Mouse (Mus musculus): ENCODE results near the gene Txk.

Txk gene

DNA sequence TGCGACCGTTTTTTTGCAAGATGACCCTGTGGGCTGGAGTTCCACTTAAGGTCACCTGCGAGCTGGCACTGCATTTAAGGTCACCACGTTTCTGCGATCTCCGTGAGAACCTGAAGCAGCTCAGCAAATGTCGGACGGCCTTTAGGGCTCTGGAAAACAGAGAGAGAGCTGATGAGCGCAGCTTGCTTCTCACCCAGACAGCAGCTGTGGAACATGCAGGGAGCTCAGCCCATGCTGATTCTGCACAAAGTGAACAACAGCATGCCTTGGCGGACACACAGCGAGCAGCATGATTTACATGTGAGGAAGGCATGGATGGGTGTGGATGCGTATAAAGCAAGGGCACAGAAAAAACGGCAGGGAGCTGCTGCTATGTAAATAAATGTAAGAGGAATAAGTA is 56.1 kb downstream of the Txk start:
- CTCF ChIA-PET: no interaction called here

DNA sequence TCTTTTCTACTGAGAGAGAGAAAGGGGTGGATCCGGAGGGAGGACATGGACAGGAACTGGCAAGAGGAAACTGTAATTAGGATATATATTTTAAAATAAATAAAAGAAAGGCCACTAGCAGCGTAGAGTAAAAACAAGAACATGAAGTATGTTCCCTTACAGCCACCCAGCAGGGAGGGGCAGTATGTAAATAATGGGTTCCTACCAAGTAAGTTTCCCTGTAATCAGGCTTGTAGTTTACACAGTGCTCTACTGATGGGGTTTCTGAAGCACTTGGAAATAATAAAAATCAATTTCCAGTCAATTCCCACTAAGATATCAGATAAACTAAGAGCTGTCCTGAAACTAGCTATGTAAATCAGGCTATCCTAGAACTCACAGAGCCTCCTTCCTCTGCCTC is 57.9 kb downstream of the Txk start:
- CTCF ChIA-PET: interaction anchor here (0.5 kb wide), 1 partner anchor 442 kb away, joined by 4 read pairs; no protein-coding TSS in a partner anchor

- CTCF ChIA-PET: no interaction called here
These were observed 62.1 kb downstream of the Txk start for GRCm38 (mm10) chr5:72690516-72690915.

- CTCF ChIA-PET: no interaction called here
These were observed 63.0 kb downstream of the Txk start for GRCm38 (mm10) chr5:72689556-72689955.

GRCm38 (mm10) chr5:72681451-72681850 is 71.1 kb downstream of the Txk start:
- CTCF ChIA-PET: interaction anchor here (0.6 kb wide), 1 partner anchor 491 kb away, joined by 4 read pairs; no protein-coding TSS in a partner anchor

GRCm38 (mm10) chr5:72674994-72675542 is 77.5 kb downstream of the Txk start:
- CTCF ChIA-PET: no interaction called here

DNA sequence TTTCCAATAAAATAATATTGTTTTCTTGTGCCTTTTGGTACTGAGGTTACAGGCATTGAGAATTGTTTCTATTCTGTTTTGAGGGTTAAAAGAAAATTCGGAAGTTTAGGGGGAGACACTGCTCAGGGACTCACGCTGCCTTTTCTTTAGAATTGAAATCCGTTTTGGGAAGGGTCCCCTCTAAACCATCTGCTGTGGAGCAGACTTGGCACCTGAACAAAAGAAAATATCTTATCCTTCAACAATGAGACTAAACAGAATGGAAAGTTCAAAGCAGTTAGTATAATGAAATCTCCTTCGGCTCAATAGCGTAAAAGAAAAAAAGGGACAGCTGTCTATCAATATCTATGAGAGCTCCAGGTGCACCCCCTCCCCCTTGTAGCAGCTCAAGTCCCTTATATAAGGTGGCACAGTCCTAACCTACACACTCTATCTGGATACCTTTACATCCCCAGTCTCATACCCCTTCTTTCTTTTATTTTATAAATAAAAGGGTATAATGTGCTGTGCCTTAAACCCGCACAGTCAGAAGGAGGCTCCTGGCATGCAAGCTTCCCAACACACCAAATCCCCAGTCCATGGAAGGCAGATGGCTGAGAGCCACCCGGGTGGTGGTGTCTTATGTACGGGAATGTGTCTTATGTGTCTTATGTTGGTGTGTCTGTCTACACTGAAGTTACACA is 81.4 kb downstream of the Txk start:
- CTCF ChIA-PET: interaction anchor here (0.7 kb wide), 1 partner anchor 250 kb away, joined by 10 read pairs; no protein-coding TSS in a partner anchor

DNA sequence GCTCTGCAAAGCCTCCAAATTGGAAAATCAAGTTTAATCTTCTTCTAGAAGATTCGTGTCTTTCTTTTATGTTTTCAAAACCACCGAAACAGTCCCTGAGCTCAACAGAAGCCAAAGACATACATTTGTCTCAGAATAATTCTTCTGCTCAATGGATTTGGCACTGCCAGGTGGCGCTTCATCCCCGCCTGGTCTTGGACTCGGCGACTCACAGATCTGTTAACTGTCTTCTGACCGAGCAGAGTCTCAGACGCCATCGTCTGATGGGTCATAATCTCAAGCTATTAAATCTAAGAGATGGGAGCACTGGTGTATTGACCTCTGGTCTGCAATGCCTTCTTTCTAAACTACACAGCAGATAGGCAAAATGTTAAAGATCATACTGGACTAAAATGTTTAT is 84.2 kb downstream of the Txk start:
- CTCF ChIA-PET: interaction anchor here (0.7 kb wide), 1 partner anchor 329 kb away, joined by 5 read pairs; no protein-coding TSS in a partner anchor

GRCm38 (mm10) chr5:72666428-72666827 is 86.1 kb downstream of the Txk start:
- CTCF ChIA-PET: no interaction called here

DNA sequence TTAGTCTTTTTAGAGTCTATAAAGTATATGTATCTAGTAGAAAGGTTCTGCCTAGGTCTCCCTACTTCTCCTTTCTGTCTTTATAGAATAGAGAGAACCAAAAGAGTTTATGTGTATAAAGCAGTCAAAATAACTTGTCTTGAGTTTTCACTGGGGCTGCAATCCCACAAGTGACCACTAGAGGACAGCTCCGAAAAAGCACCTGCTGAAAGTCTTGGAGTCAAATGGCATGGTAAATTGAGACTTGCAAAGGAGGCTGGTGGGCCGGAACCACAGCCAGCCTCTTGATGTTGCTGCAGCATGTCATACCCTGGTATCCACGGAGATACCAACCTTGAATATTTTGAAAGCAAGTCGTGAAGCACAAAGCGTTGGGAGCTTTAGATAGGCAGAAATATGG is 87.3 kb downstream of the Txk start:
- CTCF ChIA-PET: no interaction called here

DNA sequence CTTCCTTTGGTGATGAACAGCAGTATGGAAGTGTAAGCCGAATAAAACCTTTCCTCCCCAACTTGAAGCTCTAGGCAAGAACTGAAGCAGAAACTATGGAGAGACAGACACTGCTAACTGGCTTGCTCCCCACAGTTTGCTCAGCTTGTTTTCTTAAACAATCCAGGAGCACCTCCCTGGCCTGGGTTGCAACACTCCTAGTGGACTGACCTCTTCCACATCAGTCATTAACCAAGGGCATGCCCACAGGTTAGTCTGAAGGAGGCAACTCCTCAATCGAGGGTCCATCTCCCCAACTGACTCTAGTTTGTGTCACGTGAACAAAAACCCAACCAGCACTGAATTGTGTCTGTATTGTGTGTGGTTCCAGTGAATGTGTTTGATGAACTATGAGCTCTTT is 87.7 kb downstream of the Txk start:
- CTCF ChIA-PET: interaction anchor here (0.5 kb wide), 1 partner anchor 216 kb away, joined by 3 read pairs; no protein-coding TSS in a partner anchor

- CTCF ChIA-PET: interaction anchor here (0.5 kb wide), 1 partner anchor 217 kb away, joined by 3 read pairs; no protein-coding TSS in a partner anchor
These were observed 88.5 kb downstream of the Txk start for GRCm38 (mm10) chr5:72664126-72664525.

DNA sequence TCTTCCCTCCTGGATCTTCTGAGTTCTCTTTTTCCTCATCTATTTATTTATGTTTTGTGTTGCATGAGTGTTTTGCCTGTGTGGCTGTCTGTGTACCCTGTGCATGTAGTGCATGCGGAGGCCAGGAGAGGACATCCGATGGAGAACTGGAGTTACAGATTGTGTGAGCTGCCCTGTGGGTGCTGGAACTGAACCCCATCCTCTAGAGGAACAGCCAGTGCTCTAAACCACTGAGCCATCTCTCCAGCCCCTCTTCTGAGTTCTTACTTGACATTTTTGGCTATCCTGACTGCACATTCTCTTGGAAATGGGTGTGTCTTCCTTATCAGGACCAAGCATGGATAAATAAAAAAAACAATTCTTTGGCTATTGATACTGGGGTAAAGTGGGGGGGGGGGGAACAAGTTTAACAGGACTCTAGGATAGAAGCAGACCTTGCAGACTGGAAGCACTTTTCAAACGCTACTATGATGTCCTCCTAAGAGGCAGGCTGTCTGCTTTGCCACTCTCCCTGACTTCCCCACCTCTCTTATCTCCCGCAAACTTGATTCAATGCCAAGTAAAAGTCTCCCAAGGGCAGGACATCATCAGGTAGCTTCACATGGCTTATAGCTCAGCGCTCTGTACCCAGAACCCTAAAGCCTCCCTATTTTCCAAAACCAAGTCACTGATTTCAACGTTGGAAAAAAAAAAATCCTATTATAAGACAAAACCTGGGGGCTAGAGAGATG is 91.4 kb downstream of the Txk start:
- CTCF ChIA-PET: no interaction called here

DNA sequence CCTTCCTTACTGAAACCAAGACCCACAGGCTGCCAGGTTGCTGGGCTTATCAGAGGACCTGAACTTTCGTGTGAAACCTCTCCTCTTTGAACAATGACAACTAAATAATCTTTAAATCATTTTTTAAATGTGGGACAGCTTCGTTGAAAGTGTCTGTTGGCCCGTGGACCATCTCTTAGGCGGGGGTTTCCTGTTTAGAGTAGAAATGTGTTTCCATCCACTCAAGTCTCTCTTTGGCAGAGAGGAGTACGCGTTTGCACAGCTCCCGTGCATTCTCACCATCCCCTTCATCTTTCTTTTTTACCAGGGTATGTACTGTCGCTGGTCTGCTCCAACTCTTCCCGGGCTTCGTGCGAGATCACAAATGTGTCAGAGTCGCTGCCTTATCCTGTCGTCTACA is 94.2 kb downstream of the Txk start:
- CTCF ChIA-PET: interaction anchor here (0.6 kb wide), 2 partner anchors 30 to 49 kb away, joined by 3 to 7 read pairs; no protein-coding TSS in a partner anchor

- CTCF ChIA-PET: interaction anchor here (0.6 kb wide), 2 partner anchors 23 to 231 kb away, joined by 3 to 7 read pairs; no protein-coding TSS in a partner anchor
These were observed 96.2 kb downstream of the Txk start for GRCm38 (mm10) chr5:72656270-72656791.

GRCm38 (mm10) chr5:72653068-72653674 is 99.4 kb downstream of the Txk start:
- CTCF ChIA-PET: no interaction called here

DNA sequence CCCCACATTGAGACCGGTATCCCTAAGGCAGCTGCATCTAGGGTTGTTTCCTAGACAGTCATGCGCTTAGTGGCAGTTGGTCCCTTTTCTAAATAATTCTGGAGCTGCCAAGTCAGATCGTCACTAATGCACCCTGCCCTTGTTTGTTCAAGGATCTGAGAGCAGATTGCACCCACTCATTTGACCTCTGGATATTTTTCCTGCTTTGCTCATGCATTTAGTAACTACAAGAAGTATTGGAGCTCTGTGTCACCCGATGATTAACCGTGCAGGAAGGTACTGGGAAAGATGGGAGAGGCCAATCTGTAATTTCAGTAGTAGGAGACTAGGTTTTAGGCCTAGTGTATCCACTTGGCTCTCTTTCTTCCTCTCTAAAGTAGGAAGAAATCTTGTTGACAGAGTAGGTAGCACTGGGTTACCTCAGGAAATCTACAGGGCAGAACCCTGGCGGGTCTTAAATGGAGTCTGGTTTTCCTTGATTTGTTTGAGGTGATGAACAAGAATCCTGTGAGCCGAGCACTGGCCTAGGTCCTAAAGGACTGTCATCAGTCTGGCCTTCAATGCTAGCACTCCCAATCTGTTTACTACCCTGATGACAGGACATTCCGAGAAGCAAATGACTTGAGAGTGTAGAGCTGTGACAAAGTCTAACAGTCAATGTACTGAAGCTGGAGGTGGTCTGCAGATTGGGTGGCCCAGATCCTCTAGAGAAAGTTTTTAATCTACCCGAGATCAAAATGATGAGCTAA is 103.4 kb downstream of the Txk start:
- CTCF ChIA-PET: no interaction called here

DNA sequence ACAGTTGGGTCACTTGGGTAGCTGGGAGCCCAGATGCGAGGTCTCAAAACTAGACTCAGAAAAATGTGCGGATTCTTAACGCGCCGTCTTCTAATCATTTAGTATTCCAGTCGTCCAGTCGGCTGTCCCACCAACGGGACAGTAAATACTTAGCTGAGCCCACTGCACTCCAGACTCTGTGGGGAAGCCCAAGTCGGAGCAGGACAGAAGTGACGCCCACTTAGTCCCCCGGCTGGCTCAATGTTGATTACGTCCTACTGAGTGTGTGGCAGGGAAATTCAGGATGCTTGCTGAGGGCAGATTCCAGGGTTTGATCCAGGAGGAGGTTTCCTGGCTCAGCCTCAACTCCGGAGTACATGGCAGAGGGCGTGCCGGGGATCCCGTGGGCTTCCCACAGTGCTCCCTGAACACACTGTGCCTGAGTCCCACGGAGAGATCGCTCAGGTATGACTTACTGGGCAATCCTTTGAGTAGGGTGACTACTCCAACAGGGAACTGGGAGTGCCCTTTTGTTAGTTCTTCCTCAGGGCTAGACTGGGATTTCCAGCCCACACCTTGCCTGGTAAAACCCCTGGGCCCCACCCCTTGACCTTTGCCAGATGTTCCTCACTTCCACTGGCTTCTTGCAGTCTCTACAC is 104.5 kb downstream of the Txk start:
- CTCF ChIA-PET: interaction anchor here (0.6 kb wide), 1 partner anchor 90 kb away, joined by 5 read pairs; no protein-coding TSS in a partner anchor

GRCm38 (mm10) chr5:72647418-72647907 is 105.1 kb downstream of the Txk start, which contains the start of gene Nipal1:
Gene Nipal1, plus strand, starts transcription at chr5:72647795.
- CTCF ChIA-PET: interaction anchor here (0.6 kb wide), 1 partner anchor 90 kb away, joined by 5 read pairs; no protein-coding TSS in a partner anchor

GRCm38 (mm10) chr5:72646996-72647395 is 105.6 kb downstream of the Txk start:
- CTCF ChIA-PET: no interaction called here

Measured in spleen, embryonic (tissue).